Mouse (Mus musculus): ENCODE measurements at regions not wholly inside any gene's neighbourhood (a gene's known extent, or its start where the extent isn't known, plus 50 kb on each side); places are given as distances from the start of the nearest gene placed in this dataset.

DNA sequence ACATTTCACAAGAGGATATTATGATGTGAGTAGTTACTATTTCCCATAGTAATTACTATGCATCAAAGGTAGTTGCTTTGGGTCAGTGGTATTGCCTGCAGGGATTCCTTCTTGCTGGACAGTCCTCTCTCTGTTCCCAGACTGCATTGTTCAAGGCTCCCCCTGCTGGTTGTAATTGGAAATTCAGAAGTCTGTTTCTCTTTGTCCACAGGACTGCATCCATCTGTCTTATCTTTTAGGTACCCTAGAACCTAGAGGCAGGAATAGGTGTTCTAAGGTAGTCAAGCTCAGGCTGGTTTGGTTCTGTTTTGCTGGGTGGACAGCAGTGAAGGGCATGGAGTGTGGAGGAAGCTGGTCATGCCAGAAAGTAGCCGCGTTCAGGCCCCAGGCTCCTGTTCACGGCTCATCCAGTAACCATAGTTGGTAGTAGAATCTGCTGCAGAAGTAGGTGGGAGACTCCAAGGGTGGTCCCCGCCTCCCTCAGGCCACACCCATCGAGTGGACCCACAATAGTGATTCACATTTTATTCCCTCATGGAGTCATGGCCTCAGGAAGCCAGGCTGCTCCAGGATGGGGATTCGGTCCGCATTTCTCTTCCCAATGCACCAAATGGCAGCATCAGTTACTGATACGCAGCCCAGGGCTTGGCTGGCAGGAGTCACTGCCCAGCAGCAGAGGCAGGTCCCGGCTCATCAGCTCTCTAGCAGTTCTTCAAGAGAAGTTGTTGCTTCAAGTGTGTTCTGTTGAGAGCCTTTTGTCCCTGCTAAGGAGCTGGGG is 51.7 kb upstream of the Caprin1 start:
- TF ChIP-seq GATA1 (IDR thresholded peaks at IDR 0.05; ENCODE audit: low read length): no peak

DNA sequence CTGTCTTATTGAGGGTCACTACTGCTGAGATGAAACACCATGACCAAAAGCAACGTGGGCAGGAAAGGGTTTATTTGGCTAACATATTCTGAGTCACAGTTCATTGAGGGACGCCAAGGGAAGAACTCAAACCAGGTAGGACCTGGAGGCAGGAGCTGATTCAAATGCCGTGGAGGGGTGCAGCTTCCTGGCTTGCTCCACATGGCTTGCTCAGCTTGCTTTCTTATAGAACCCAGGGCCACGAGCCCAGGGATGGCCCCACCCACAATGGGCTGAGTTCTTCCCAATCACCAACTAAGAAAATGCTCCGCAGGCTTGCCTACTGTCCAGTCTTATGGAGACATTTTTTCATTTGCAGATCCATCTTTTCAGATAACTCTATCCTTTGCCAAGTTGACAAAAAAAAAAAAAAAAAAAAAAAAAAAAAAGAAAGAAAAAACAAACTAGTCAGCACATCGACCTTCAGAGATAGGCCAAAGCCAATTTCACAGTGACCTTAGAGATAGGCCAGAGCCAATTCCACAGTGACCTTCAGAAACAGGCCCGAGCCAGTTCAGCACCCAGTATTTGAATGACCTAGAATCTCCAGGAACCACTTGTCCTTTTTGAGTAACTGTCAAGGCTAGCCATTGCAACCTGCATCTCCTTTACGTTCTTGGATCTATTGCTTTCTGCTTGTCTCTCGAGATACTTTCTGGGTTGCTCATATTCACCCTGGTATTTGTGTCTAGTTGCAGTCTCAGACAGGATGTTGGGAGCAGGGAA is 52.5 kb upstream of the Caprin1 start:
- TF ChIP-seq GATA1 (IDR thresholded peaks at IDR 0.05; ENCODE audit: low read length): no peak

DNA sequence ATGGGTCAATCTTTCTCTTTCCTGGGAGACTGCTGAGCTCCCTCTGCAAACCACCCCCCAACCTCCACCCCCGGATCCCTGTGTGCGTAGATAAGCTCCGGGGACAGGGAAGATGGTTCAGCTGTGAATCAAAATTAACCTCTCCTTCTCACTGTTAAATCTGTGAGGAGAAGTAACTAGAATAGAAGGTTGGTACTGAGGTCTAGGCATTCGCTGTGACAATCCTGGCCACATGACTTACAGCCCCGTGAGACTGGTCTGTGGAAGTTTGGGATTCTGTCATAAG is 53.0 kb upstream of the Caprin1 start:
- no peak for TF ChIP-seq GATA1 (IDR thresholded peaks at IDR 0.05; ENCODE audit: low read length)

DNA sequence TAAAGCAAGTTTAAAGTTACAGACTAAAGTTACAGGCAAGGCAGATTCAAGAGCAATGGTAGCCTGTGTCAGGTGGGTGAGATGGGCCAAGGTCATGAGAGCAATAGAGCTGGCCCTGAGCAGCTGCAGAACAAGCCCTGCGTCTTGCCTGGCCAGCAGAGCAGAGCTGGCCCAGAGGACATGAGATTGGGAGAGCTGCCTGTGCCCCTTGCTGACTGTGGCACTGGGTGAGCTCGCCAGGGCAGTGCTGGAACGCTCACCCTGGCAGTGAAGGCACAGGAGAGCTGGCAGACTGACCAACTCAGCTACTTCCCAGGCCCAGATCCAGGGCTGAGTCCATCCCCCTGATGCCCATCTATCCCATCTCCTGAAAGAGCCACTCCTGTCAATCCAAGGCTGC is 53.7 kb upstream of the Caprin1 start:
- no peak for TF ChIP-seq GATA1 (IDR thresholded peaks at IDR 0.05; ENCODE audit: low read length)

DNA sequence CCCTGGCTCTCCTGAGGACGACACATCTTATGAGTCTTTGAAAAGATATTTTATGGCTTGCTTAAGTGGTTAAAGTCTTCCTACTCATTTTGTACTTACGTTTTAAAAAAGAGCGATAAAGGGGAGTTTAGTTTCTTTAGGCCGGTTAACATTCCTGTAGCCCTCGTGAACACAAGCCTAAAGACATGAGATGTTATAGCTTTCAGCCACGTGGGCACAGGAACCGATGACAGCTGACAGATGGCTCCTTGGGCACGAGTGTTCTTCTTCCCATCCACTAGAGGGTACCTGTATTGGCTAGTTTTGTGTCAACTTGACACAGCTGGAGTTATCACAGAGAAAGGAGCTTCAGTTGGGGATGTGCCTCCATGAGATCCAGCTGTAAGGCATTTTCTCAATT is 63.8 kb upstream of the Caprin1 start:
- no peak for TF ChIP-seq GATA1 (IDR thresholded peaks at IDR 0.05; ENCODE audit: low read length)

DNA sequence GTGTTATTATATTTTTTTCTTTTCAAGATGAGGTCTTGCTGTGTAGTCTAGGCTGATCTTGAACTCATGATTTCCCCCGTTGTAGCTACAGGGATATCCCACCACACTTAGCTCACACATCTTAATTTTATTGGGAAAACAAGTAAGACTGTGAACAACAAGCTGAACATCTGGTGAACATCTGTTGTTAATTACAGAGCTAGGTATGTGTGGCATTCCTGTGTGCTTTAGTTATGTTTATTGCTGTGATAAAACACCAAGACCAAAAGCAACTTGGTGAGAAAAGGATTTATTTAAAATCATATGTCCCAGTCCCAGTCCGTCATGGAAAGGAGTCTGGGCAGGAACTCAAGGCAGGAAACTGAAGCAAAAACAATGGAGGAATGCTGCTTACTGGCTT is 66.8 kb upstream of the Caprin1 start:
- TF ChIP-seq GATA1 (IDR thresholded peaks at IDR 0.05; ENCODE audit: low read length): no peak

DNA sequence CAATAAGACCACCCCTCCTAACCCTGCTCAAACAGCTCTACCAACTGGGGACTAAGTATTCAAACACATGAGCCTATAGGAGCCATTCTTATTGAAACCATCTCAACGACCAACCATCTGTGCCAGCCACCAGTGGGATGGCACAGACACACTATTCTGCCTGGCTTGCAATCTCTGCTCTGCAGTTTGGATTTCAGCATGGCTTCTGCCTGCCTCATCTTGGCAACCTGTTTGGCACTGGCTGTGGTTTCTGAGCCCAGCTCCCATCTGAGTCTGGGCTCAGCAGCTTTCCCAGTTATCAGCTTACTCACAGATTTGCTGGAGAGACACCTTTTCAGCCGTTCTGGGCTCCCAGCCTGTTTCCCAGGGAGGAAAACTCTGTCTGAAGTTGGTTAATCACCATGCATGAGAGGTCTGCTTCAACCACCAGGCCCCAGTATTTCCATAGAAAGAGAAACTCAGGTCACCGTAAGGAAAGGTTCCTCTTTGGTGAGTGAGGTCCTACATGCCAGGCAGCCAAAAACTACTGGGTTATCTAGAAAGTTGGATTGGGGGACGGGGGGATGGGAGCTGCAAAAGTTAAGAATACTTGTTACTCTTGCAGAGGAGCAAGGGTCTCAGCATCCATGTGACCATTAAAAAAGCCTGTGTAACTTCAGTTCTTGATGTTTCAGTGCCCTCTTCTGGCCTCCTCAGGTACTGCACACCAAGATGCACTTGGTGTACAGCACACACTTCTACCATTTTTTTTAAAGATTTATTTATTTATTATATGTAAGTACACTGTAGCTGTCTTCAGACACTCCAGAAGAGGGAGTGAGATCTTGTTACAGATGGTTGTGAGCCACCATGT is 68.1 kb upstream of the Caprin1 start:
- TF ChIP-seq GATA1 (IDR thresholded peaks at IDR 0.05; ENCODE audit: low read length): no peak

DNA sequence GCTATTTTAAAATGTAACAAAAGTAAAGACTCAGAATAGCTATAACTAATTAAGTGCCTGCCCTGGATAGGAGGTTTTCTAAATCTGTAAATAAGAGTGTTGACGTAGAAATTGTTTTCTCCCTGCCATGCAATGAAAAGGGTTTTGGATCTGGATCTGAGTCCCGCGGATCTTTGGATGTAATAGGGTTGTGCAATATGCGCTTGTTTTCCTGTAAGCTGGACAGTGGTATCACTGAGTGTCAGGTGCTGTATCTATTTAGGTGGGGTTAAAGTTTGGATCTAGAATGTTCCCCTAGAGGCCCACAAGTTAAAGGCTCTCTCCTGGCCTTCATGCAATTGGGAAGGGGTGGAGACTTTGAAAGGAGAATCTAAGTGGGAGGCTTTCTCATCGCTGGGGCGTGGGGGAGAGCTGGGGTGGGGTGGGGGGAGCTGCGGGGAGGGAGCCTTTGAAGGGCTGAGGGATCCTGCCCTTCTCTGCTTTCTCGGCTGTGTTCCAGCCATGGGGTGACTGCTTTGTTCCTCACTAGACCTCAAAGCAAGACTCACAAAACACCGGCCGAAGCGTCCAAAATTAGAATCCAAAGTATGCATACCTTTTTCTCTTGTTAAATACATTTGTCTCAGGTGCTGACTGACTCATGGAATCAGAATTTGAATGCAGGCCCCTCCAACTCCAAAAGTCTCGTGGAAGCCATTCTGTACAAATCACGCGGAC is 70.0 kb upstream of the Caprin1 start:
- TF ChIP-seq GATA1 (IDR thresholded peaks at IDR 0.05; ENCODE audit: low read length): no peak

DNA sequence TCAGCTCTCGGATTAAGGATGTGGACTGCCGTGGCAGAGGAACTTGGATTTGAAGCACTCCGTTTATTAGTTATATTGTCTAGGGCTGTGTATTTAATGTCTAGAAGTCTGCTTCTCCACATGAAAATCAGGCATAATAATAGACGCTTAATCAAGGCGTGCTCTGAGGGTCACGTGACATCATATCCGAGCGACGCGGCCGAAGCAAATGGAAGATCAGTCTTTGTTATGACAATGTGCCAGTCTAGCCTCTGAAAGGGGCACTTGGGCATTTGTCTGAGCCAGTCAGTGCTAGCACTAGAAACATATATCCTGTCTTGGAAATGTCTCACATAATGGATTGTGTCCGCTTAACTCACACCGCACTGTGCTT is 70.5 kb upstream of the Caprin1 start:
- no peak for TF ChIP-seq GATA1 (IDR thresholded peaks at IDR 0.05; ENCODE audit: low read length)

DNA sequence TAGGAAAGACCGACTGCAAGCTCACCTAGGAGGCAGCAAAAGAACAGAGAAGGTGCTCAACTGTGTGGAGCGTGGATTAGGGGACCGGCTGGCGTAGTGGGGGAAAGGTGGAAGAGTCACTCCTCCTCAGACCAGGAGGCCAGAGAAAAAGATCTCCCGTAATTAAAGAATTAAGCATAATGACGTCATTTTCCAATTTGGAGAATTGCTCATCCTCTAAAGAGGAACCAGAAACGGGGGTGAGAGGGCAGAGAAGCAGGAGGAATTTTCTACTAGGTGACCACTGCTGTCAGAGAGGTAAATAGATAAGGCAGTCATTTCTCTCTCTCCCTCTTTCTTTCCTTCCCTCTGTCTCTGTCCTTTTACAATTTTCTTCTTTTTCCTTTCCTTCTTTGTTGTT is 71.2 kb upstream of the Caprin1 start:
- no peak for TF ChIP-seq GATA1 (IDR thresholded peaks at IDR 0.05; ENCODE audit: low read length)

DNA sequence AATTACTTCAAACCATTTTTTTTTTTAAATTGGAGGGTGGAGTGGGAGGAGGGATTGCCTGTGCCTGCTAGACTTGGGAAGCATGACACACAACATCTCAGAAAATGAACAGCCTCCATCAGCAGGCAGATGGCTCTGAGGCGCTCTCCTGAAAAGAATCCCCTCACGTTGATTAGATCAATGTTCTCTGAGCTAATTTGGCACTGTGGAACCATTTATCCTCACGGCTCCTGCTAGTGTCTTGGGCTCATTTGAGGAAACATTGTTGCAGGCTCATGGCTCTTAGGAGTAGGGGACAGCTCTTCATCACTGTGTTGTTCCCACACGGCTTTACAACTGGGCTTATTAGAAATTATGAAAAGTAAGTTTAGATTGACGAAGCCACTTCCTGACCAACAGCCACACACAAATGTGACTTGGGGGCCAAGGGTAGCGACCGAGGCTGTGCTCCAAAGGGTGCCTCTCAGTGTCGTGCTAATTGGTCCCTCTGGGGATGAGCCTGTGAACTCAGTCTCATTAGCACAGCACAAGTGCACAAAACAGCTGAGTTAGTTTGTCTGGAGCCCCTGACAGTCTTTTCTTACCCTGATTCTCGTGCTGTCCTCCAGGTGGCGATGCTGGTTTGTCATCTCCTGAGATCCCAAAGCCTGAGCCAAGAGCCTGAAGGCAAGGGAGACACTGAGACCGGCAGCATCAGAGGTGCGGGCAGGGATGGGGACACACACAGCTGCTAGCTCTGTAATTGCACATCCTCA is 74.2 kb upstream of the Caprin1 start:
- no peak for TF ChIP-seq GATA1 (IDR thresholded peaks at IDR 0.05; ENCODE audit: low read length)

DNA sequence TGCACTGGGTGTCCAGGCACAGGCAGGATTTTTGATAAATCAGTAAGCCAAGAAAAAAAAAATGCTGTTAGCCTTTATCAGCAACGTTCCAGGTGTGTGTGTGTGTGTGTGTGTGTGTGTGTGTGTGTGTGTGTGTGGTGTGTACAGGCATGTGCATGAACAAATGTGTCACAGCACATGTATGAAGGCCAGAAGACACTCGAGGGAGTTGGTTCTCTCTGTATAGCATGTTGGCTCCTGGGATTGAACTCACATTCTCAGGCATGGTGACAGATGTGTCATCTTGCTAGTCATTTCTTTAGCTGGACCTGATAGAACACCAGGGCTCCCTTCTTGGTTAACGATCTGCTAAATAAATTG is 74.8 kb upstream of the Caprin1 start:
- TF ChIP-seq GATA1 (IDR thresholded peaks at IDR 0.05; ENCODE audit: low read length): no peak

DNA sequence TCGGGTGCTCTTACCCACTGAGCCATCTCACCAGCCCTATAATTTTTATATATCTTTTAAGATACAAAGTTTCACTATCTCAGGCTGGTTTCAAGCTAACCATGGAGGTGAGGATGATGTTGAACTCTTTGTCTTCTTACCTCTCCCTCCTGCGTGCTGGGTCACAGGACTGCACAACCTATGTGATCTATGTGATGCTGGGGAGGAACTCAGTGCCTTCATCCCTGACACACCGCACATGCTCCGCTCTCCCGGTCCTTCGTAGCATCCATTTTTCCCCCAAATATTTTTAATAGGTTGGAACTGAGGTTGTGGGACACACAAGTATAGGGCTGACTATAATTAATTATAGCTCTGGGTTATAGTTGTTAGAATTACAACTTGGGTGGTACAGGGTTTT is 75.9 kb upstream of the Caprin1 start:
- no peak for TF ChIP-seq GATA1 (IDR thresholded peaks at IDR 0.05; ENCODE audit: low read length)

DNA sequence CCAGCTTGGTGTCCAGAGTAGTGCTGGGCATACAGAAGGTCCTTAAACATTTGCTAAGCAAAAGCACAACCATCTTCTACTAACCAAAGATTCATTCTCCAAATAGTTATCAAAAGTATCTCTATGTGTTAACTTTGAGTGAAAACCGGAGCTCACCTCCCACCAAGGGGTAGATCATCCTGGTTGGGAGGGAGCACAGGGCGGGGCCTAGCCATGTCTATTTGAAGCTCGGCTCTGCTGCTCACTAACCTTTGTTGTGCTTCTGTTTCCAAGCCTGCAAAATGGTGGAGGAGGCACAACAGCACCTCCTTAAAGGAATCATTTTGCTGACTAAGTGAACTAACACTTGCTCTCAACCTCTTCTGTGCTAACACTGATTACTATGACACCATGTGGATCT is 77.0 kb upstream of the Caprin1 start:
- TF ChIP-seq GATA1 (IDR thresholded peaks at IDR 0.05; ENCODE audit: low read length): no peak

DNA sequence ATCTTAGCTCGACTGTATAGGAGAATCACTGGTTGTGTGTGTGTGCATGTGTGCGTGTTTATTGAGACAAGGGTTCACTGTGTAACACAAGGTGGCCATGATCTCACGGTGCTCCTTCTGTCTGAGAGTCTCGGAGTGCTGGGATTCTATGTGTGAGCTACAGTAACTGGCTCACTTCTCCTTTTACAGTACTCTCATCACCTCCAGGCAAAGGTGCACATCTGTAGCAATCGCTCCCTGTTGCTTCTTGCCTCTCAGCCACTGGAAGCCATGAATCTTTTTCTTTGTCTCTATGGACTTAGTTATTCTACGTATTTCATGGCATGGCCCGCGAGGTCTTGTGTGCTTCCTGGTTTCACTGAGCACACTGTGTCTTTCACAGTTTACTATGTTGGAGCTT is 78.3 kb upstream of the Caprin1 start:
- TF ChIP-seq GATA1 (IDR thresholded peaks at IDR 0.05; ENCODE audit: low read length): no peak

All from G1E-ER4 (cell line).